Mouse (Mus musculus): ENCODE results near the gene Angpt4.

GRCm38 (mm10) chr2:151969396-151969795 lies 58.4 kb downstream of the Angpt4 start:
- TF ChIP-seq POLR2A (IDR thresholded peaks at IDR 0.05; ENCODE audit: extremely low read depth, insufficient read depth, low read length) (no peak), CTCF (IDR thresholded peaks at IDR 0.05; ENCODE audit: extremely low read depth, insufficient read depth, low read length) (no peak)
